Mouse (Mus musculus): ENCODE results near the gene Ctnnb1. TPM values are rescaled to one million over a fixed set of nuclear protein-coding genes. Genes with fewer than 3 reads are reported as not detected.
A peak's percentile ranks its signal among the peaks of the same experiment; 100 is the strongest.

Gene Ctnnb1
- polyA plus RNA-seq, 1 experiment from 2014 or later: 217 TPM

- DNase-seq (ENCODE audit: low spot score): peak; percentile 68
Observed at GRCm38 (mm10) chr9:120961466-120961865, 32.5 kb downstream of the Ctnnb1 start.

GRCm38 (mm10) chr9:120961969-120962700 lies 33.1 kb downstream of the Ctnnb1 start:
- no peak for DNase-seq (ENCODE audit: low spot score)

GRCm38 (mm10) chr9:120963104-120963503 lies 34.1 kb downstream of the Ctnnb1 start:
- no peak for DNase-seq (ENCODE audit: low spot score)

- no peak for DNase-seq (ENCODE audit: low spot score)
Observed at GRCm38 (mm10) chr9:120963720-120964119, 34.7 kb downstream of the Ctnnb1 start.

DNA sequence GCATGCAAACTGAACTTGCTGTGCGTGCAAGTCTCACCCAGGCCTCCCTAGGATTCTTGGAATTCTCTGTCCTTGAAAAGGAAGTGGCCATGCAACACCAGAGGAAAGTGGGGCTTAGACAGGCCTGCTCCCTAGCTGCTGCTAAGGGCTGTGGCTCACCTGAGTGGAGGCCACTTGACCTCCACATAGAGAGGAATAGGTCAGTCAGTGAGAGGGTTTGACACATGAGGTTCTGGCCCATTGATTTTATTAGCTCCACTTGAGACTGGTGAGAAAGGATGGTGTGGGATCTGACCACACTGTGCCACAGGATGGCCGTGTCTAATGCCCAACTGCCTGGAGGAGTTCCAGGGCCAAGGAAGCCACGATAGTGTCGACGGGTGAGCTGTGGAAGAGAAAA lies 35.2 kb downstream of the Ctnnb1 start:
- no peak for DNase-seq (ENCODE audit: low spot score)

DNA sequence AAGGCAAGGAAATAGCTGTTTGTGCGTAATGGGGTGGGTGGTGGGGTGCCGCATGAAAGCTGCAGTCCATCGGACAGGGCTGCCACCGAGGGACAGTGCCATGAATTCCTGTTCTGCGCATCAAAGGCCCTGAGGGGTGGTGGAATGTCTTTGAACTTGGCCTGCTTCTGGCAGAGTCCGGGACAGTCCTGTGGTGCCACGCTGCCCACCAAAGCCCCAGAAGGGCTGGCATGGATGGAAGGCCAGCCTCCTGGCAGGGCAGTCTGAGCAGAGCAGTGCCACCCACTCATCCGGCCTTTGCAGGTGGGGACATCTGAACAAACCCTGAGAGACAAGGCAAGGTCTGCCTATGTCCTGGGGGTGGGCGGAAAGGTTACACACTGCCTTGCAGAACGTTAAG lies 36.0 kb downstream of the Ctnnb1 start:
- no peak for DNase-seq (ENCODE audit: low spot score)

DNA sequence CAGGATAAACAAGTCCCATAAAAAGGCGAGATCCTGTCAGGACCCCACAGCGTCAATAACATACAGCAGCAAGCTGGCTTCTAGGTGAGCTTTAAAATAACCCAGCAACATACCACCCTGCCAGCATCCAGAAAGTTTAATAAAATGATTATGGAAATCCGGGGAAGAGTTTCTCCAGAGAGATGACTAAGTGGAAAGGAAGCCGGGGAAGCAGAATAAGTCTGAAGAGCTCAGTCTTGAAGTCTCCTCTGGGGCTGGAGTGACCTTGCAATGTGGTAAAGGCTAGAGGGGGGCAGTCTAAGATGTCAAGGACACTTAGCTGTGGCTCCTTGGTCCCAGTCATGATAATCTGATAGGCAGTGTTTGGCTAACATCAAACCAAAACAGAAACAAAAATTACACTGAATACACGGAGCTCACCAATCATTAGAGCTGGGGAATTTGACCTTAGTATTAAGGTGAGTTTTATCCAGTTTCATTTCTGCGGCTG lies 44.1 kb downstream of the Ctnnb1 start:
- DNase-seq (ENCODE audit: low spot score): no peak

- DNase-seq (ENCODE audit: low spot score): no peak
Observed at GRCm38 (mm10) chr9:120974209-120974608, 45.2 kb downstream of the Ctnnb1 start.

DNA sequence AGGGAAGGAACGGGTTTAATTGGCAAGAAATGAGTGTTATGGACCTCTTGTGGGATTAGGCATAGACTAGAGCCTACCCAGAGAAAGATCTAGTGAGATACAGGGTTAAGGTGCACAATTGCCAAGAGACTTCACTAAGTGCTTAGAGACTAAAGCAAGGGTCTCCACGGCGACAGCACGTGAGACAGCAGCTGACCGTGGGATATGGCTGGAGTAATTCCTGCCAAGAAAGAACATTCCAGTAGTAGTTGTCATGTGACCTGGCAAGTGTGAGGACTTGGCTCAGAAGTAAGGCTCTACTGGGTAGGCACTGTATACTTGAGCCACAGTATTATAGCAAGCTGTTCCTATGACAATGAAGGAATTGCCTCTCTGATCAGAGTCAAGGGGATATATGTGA lies 47.1 kb downstream of the Ctnnb1 start:
- DNase-seq (ENCODE audit: low spot score): no peak

DNA sequence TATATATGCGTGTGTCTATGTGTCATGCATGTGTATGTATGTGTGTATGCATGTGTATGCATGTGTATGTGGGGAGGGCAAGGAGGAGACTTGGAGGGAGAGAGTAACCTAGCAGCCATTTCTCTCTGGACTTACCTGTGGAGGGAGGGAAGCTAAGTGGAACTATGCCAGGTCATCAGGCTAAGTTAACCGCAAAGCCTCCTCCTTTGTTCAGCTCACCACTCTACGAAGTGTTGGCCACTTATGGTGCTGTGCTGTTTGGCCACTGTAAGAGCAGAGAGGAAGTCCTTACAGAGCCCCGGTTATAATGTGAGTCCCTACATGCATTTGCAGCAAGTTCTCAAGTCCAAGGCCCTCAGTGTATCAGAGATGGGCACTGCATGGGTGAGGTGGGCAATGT lies 47.8 kb downstream of the Ctnnb1 start:
- DNase-seq (ENCODE audit: low spot score): no peak

DNA sequence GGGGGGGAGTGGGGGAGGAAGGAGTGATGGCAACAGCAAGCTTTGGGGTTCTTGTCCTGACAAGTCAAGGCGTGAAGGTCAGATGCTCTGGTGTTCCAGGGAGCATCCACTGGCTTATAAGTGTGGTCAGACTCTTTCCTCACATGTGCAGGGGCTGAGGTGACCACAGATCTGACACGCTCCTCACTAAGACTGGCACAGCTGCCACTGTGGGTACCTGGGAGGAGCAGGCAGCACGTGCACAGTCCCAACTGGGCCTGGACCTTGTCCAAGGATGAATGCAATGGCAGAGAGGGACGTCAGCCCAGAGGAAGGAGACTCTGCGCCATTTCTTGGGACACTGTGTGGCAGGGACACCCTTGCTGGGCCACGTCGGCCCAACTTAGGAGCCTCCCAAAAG lies 52.8 kb downstream of the Ctnnb1 start:
- DNase-seq (ENCODE audit: low spot score): no peak

DNA sequence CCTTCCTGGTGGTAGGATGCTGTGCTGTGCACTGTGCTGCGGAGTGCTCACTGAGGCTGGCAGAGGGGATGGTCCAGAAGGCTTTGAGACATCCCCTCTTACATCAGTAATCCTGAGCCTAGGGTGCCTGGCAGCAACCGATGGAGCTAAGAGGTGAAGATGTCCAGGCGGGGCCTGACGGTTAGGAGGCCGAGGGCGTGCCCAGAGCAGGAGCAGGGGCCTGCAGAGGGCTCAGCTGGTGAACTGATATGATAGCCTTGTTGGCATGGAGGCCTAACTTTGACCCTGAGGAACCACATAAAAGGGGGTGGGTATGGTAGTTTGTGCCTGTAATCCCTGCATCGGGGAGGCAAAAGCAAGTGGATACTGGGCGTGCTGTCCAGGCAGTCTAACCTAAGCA lies 54.8 kb downstream of the Ctnnb1 start:
- DNase-seq (ENCODE audit: low spot score): no peak

DNA sequence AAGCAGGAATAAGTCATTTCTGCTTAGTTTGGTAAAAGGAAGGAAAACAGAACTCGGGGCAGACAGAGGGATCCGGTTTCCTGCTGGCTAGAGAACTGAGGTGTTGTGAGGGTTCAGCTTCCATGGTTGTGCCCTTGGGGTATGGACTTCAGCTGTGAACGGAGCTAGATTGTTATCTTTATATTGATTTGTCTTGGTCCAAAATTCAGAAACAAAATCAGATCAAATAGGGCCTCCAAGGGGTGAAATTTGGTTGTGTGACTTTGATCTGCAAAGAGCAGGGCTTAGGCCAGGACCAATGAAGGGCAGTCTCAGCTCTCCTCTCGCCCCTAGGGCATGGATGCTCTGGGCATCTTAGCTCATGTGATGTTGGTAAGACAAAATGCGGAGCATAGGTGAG lies 55.5 kb downstream of the Ctnnb1 start:
- no peak for DNase-seq (ENCODE audit: low spot score)

- no peak for DNase-seq (ENCODE audit: low spot score)
Observed at GRCm38 (mm10) chr9:120985009-120985408, 56.0 kb downstream of the Ctnnb1 start.

DNA sequence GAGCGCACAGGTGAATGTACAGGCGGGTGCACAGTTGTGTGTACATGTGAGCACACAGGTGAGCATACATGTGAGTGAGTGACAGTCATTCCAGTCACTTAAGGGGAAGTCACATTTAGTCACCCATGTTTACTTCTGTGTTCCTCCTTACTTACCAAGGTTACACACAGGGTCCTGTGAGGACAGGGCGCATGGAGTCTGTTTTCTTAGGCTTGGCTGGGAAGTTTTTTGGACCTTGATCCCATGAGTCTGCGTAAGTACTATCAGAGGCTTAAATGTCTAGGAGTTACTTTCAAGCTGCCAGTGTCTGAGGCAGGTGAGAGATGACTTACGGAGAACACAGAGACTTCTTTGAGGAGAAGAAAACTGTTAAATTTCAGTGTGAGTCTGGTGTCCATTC lies 56.5 kb downstream of the Ctnnb1 start:
- DNase-seq (ENCODE audit: low spot score): no peak

- DNase-seq (ENCODE audit: low spot score): no peak
Observed at GRCm38 (mm10) chr9:120986255-120986654, 57.2 kb downstream of the Ctnnb1 start.

- DNase-seq (ENCODE audit: low spot score): no peak
Observed at GRCm38 (mm10) chr9:120986994-120987393, 58.0 kb downstream of the Ctnnb1 start.

DNA sequence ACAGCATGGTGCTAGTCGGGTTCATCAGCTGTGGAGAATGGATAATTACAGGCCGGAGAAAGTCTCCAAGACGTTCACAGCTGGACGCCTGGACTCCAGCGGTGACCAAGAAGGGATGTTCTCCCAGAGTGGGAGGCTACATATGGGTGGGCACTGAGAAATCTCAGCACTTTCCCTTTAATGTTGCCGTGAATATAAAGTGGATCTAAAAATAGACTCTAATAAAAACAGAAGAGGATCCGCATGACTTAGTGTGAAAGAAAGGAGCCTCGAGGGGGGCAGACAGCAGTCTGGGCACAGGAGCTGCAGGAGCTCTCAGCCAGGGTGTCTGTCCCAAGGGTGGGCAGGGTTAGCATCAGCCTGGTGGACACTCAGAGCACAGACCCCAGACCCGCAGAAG lies 59.1 kb downstream of the Ctnnb1 start:
- no peak for DNase-seq (ENCODE audit: low spot score)

GRCm38 (mm10) chr9:120989806-120990700 lies 61.0 kb downstream of the Ctnnb1 start:
- DNase-seq (ENCODE audit: low spot score): no peak

DNA sequence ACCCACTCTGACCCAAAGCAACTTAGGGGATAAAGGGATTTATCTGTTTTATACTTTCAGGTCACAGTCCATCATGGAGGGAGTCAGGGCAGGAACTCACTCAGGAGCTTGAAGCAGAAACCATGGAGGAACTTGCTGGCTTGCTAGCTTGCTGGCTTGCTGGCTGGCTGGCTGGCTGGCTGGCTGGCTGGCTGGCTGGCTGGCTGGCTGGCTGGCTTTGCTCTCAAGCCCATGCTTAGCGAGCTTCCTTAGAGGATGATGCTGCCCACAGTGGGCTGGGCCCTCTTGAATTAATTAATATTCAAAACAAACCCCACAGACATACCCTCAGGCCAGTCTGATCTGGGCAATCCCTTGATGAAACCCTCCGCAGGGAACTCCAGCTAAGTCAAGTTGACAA lies 62.8 kb downstream of the Ctnnb1 start:
- no peak for DNase-seq (ENCODE audit: low spot score)

DNA sequence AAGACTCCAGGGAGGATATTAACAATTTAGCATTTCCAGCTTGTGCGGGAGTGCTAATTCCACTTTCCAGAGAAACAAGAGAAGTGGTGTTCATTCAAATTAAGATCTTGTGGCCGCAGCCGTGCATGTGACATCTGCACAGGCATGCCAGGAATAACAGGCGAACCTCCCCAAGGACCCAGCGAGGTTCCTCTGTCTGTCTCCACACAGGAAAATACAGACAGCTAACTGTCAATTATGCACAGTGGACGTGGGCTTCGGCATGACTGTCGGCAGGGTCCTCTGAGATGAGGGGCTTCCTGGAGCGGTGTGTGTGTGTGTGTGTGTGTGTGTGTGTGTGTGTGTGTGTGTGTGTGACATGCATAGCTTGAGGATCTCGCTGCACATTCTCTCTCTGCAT lies 64.0 kb downstream of the Ctnnb1 start:
- no peak for DNase-seq (ENCODE audit: low spot score)

All from thymus, postnatal 0 days (tissue).